Mouse (Mus musculus) right cerebral cortex, postnatal 14 days (tissue): ENCODE results near the gene Nrbf2.

Source experiments
- DNase-seq: peaks from one replicate; pipeline ENCODE4 v3.0.0; 2022

The Nrbf2 gene

GRCm38 (mm10) chr10:67291087-67291486 is 6.0 kb upstream of the Nrbf2 start:
- no peak for DNase-seq

GRCm38 (mm10) chr10:67290622-67291021 is 5.5 kb upstream of the Nrbf2 start:
- DNase-seq, result no peak

- DNase-seq, result peak; percentile 70
Measured at GRCm38 (mm10) chr10:67287877-67288276, 2.8 kb upstream of the Nrbf2 start.

- DNase-seq, result peak; percentile 30
Measured at GRCm38 (mm10) chr10:67284761-67285175, 337 bp downstream of the Nrbf2 start.

GRCm38 (mm10) chr10:67284311-67284710 is 794 bp downstream of the Nrbf2 start:
- DNase-seq, result no peak

- no peak for DNase-seq
Measured at GRCm38 (mm10) chr10:67283516-67283915, 1.6 kb downstream of the Nrbf2 start.

GRCm38 (mm10) chr10:67282531-67282930 is 2.6 kb downstream of the Nrbf2 start:
- no peak for DNase-seq

- no peak for DNase-seq
Measured at GRCm38 (mm10) chr10:67281852-67282251, 3.3 kb downstream of the Nrbf2 start.

- DNase-seq, result no peak
Measured at GRCm38 (mm10) chr10:67275916-67276315, 9.2 kb downstream of the Nrbf2 start.

GRCm38 (mm10) chr10:67264852-67265251 is 20.3 kb downstream of the Nrbf2 start:
- peak; percentile 62 for DNase-seq

GRCm38 (mm10) chr10:67253115-67253514 is 32.0 kb downstream of the Nrbf2 start:
- no peak for DNase-seq

GRCm38 (mm10) chr10:67252353-67252752 is 32.8 kb downstream of the Nrbf2 start:
- DNase-seq, result no peak

GRCm38 (mm10) chr10:67250846-67251245 is 34.3 kb downstream of the Nrbf2 start:
- no peak for DNase-seq

GRCm38 (mm10) chr10:67249486-67249885 is 35.6 kb downstream of the Nrbf2 start:
- DNase-seq, result no peak

GRCm38 (mm10) chr10:67247145-67247544 is 38.0 kb downstream of the Nrbf2 start:
- peak; percentile 71 for DNase-seq

- no peak for DNase-seq
Measured at GRCm38 (mm10) chr10:67230439-67230838, 54.7 kb downstream of the Nrbf2 start.

GRCm38 (mm10) chr10:67226543-67226942 is 58.6 kb downstream of the Nrbf2 start:
- no peak for DNase-seq

- DNase-seq, result peak; percentile 40
Measured at GRCm38 (mm10) chr10:67226109-67226508, 59.0 kb downstream of the Nrbf2 start.

- no peak for DNase-seq
Measured at GRCm38 (mm10) chr10:67225528-67225927, 59.6 kb downstream of the Nrbf2 start.

- no peak for DNase-seq
Measured at GRCm38 (mm10) chr10:67223942-67224341, 61.2 kb downstream of the Nrbf2 start.

- no peak for DNase-seq
Measured at GRCm38 (mm10) chr10:67221284-67221683, 63.8 kb downstream of the Nrbf2 start.

GRCm38 (mm10) chr10:67220251-67220650 is 64.9 kb downstream of the Nrbf2 start:
- DNase-seq, result no peak

- DNase-seq, result no peak
Measured at GRCm38 (mm10) chr10:67218873-67219565, 66.1 kb downstream of the Nrbf2 start.

- no peak for DNase-seq
Measured at GRCm38 (mm10) chr10:67216872-67217271, 68.2 kb downstream of the Nrbf2 start.
